Mouse (Mus musculus): ENCODE data around the gene Tnip2. TPM values are rescaled to one million over a fixed set of nuclear protein-coding genes. Genes with fewer than 3 reads are reported as not detected.
A peak's percentile ranks its signal among the peaks of the same experiment; 100 is the strongest.

Tnip2 gene
- 14.6 and 18.8 TPM in 2 replicates for polyA plus RNA-seq (2015; fragmentation: Nextera tagmentation; extraction: Ambion mirVana)

DNA sequence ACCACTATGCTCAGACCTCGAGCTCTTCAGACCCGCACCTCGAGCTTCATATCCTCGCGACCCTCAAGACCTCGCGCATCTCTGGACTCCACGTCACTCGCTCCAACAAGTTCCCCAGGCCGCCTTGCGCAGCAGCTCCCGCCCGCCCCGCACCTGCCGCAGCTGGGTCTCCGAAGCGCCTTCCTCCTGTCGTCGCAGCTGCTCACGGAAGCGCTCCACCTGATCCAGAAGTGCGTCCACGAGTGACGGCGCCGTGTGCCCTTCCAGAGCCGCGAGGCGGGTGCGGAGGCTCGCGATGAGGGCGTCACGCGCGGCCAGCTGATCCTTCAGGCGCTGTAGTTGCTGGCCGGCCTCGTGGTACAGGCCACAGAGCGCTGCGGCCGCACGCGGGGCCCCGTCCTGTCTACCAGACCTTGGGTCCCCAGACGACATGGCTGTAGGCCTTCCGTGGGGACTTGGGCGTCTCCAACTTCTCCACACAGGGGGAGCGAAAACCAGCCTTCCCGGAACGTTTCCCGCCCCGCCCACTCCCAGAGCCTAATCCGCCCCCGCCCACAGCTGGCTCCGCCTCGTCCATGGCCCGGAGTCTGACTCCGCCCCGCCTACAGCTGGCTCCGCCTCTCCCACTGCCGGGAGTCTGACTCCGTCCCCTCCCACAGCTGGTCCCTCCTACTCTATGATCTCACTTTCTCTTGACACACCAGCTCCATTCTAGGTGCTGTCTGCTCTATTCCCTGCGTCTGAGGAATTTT, at the start of gene Tnip2:
Tnip2 (minus strand) TSS at position 526 of the 752 bp plus-strand sequence.
- WGBS, result under 1% methylated on average over 64 of the region's 64 CpGs
- Histone ChIP-seq H3K4me3 (peak within 1 kb of the TSS; percentile 85), H3K36me3 (peaks cover 3% of the 10 kb centered on the region; the same call in 1 of the 2 replicates), H3K27ac (replicated peaks) (peak within 1 kb of the TSS; percentile 70), H3K4me1 (peaks cover 25% of the 10 kb centered on the region), H3K9me3 (no peaks in the 10 kb centered on the region), H3K9ac (peak within 1 kb of the TSS; percentile 94), H3K4me2 (peak within 1 kb of the TSS; percentile 93), H3K27me3 (replicated peaks) (no peaks in the 10 kb centered on the region)
- ATAC-seq (ENCODE audit: extremely low read depth, insufficient number of reproducible peaks, low FRiP score, low TSS enrichment), result peak; percentile 100

DNA sequence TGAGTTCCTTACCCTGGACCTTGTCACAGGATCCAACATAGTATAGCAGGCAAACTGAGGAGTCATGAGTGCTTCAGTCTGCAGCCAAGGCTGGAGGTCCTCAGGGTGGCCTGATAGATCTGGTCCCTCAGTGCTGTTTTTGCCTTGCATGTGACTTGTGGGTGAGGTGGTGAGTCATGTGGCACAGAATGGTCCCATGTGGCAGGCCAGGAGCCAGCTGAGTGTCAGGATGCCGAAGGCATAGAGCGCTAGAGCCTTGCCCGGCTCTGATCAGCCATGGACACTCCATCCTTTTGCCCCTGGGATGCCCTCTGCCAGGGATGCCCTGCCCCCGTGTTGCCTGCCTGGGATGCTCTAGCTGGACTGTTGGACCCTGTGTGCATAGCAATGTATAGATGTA, 38.0 kb upstream of the Tnip2 start:
- H3K27ac ChIP-seq (replicated peaks), result no peak overlapping the region
- no peak overlapping the region for H3K4me3 ChIP-seq
- WGBS, result 94% methylated on average over 4 of the region's 4 CpGs
- H3K36me3 ChIP-seq, result peaks cover 47% of the 10 kb centered on the region
- peaks cover 18% of the 10 kb centered on the region for H3K4me1 ChIP-seq
- H3K27me3 ChIP-seq (replicated peaks), result no peaks in the 10 kb centered on the region
- no peak for ATAC-seq (ENCODE audit: extremely low read depth, insufficient number of reproducible peaks, low FRiP score, low TSS enrichment)
- H3K4me2 ChIP-seq, result no peak overlapping the region
- no peaks in the 10 kb centered on the region for H3K9me3 ChIP-seq
- H3K9ac ChIP-seq, result no peak overlapping the region

DNA sequence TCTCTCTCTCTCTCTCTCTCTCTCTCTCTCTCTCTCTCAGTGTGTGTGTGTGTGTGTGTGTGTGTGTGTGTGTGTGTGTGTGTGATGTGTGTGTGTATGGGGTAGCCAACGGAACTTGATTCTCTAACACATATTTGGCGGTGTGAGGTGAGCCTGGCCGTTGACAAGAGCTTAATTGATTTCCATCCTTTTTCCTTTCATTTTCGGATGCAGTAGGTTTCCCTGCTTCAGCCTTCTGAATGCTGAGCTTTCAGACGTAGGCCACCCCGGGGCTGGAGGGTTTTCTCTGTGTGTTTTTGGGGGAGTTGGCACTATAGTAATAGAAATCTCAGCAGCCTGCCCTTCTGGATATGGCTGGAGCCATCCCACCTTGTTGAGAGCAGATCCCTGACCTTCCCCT, 36.5 kb upstream of the Tnip2 start:
- H3K27ac ChIP-seq (replicated peaks), result no peak overlapping the region
- H3K4me3 ChIP-seq, result peak overlapping the region; percentile 72
- H3K36me3 ChIP-seq, result peaks cover 32% of the 10 kb centered on the region
- no peaks in the 10 kb centered on the region for H3K27me3 ChIP-seq (replicated peaks)
- peaks cover 18% of the 10 kb centered on the region for H3K4me1 ChIP-seq
- peak overlapping the region; percentile 91 for H3K4me2 ChIP-seq
- 36% methylated on average over 6 of the region's 6 CpGs for WGBS
- no peaks in the 10 kb centered on the region for H3K9me3 ChIP-seq
- peak overlapping the region; percentile 81 for H3K9ac ChIP-seq
- no peak for ATAC-seq (ENCODE audit: extremely low read depth, insufficient number of reproducible peaks, low FRiP score, low TSS enrichment)

DNA sequence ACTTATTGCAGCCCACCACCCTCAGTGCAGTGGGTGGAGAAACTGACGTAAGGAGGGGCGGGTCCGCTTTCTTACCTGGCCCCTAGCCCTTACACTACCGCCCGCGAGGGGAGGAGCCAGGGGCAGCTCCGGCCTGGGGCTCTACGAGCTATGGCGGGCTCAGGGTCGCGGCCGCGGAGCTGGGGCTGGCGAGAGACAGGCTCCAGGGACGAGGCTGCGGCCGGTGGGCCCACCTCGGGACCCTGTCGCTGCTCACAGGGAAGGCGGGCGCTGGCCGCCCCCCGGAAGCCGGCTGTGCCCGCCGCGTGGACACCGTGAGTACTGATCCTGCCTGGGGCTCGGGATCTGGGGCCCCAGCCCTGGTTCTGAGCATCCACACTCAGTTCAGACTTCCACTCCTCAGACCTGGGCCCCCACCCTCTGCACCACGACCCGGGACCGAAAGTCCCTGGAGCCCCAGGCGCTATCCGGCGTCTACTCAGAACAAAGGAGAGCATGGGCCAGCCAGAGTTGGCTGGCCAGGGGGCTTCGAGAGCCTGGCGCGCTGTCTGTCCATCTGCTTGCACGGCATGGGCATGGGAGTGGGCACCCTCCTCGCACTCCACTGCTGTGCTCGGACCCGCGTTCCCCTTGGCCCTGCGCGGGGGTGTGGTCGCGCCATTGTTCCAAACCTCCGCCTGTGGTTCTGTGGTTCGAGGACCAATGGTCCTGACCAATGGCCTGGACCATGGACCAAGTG, 35.9 kb upstream of the Tnip2 start:
- peaks cover 18% of the 10 kb centered on the region for H3K4me1 ChIP-seq
- no peaks in the 10 kb centered on the region for H3K9me3 ChIP-seq
- H3K27ac ChIP-seq (replicated peaks), result no peak overlapping the region; the same call in 1 of the 2 replicates
- peaks cover 26% of the 10 kb centered on the region for H3K36me3 ChIP-seq
- ATAC-seq (ENCODE audit: extremely low read depth, insufficient number of reproducible peaks, low FRiP score, low TSS enrichment), result peak; percentile 53; the same call in 1 of the 2 replicates
- under 1% methylated on average over 49 of the region's 49 CpGs for WGBS
- peak overlapping the region; percentile 81 for H3K9ac ChIP-seq
- H3K4me3 ChIP-seq, result peak overlapping the region; percentile 72
- no peaks in the 10 kb centered on the region for H3K27me3 ChIP-seq (replicated peaks)
- H3K4me2 ChIP-seq, result peak overlapping the region; percentile 91

DNA sequence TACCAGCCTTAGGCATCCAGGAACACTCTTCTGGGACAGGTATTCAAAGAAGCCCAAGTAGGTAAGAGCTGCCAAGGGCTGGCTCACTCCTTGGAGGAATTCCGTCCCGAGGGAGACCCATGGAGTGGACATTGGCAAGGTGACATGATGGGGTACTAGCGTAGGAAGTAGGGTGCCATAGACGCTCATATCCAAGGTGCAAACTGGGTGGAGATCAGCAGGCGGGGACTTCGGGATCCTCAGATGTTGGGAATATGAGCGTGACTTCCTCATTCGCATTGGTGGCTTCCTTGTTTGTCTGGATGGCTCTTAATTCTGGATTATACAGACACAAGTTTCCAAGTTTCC, 35.3 kb upstream of the Tnip2 start:
- no peak for ATAC-seq (ENCODE audit: extremely low read depth, insufficient number of reproducible peaks, low FRiP score, low TSS enrichment)
- peaks cover 22% of the 10 kb centered on the region for H3K36me3 ChIP-seq
- H3K4me3 ChIP-seq, result peak overlapping the region; percentile 72
- 17% methylated on average over 8 of the region's 8 CpGs for WGBS
- peak overlapping the region; percentile 91 for H3K4me2 ChIP-seq
- H3K9ac ChIP-seq, result peak overlapping the region; percentile 81
- H3K27ac ChIP-seq (replicated peaks), result no peak overlapping the region
- H3K4me1 ChIP-seq, result peaks cover 18% of the 10 kb centered on the region
- H3K27me3 ChIP-seq (replicated peaks), result no peaks in the 10 kb centered on the region
- no peaks in the 10 kb centered on the region for H3K9me3 ChIP-seq

DNA sequence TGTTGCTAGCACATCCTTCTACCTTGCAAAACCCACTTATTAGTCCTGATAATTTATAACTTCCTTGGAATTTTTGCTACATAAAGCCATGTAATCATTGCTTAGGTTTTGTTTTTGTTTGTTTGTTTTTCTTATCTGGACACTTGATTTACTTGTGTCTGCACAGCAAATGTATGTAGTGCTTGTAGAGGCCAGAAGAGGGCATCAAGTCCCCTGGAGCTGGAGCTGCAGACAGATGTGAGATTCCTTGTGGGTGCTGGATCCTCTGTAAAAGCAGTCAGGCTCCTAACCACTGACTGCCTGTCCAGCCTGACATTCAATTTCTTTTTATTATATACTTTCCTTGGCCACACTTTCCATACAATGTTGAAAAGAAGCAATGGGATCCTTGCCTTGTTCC, 33.6 kb upstream of the Tnip2 start:
- H3K9me3 ChIP-seq, result no peaks in the 10 kb centered on the region
- ATAC-seq (ENCODE audit: extremely low read depth, insufficient number of reproducible peaks, low FRiP score, low TSS enrichment), result no peak
- H3K4me1 ChIP-seq, result peaks cover 23% of the 10 kb centered on the region
- H3K36me3 ChIP-seq, result peaks cover 11% of the 10 kb centered on the region
- H3K27me3 ChIP-seq (replicated peaks), result no peaks in the 10 kb centered on the region
- H3K27ac ChIP-seq (replicated peaks), result no peak overlapping the region
- no peak overlapping the region for H3K4me3 ChIP-seq
- no peak overlapping the region for H3K9ac ChIP-seq
- H3K4me2 ChIP-seq, result no peak overlapping the region

DNA sequence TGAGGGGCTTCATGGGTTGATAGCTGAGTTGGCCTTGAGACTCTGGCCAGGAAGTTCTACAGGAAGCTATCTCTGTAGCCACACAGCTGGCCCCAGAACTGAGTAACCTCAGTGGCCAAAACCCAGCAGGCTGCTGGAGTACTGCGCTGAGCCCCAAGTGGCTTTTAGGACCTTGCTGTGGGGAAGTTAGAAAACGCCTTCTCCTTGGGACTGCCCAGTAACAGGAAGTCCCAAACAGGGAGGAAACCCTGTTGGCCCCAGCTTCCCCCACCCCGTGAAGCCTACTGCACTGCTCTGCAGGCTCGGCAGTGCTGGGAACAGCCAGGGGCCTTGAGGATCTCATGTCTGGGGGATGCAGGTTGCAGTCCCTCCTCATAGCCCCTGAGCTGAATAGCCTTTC, 29.3 kb upstream of the Tnip2 start:
- Histone ChIP-seq H3K27ac (replicated peaks) (no peak overlapping the region), H3K4me1 (0 out of 2 replicates have a peak, but pooled peaks cover 4% of the 10 kb centered on the region), H3K27me3 (replicated peaks) (no peaks in the 10 kb centered on the region; the same call in 1 of the 2 replicates), H3K36me3 (no peaks in the 10 kb centered on the region), H3K4me2 (no peak overlapping the region), H3K9me3 (no peaks in the 10 kb centered on the region), H3K4me3 (no peak overlapping the region), H3K9ac (no peak overlapping the region)
- WGBS, result 48% methylated on average over 4 of the region's 4 CpGs
- ATAC-seq (ENCODE audit: extremely low read depth, insufficient number of reproducible peaks, low FRiP score, low TSS enrichment), result no peak

DNA sequence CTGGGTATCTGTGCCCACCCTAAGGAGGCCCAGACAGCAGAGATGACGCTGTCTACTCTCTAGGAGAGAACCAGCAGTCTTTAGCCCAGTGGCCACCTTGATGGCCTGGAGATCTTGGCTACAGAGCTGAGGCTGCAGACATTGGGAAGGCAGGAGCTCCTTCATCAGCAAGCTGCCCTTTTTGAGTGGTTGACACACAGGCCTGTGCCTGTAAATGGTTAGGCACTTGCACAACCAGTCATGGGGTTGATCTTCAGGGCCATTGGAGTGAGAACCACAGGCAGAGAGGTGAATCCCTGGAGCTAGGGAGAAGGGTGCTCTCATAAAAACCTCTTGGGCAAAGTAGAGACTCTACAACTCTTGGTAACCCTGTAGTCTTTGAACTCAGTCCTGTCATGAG, 28.4 kb upstream of the Tnip2 start:
- H3K27ac ChIP-seq (replicated peaks), result no peak overlapping the region
- H3K27me3 ChIP-seq (replicated peaks), result no peaks in the 10 kb centered on the region; the same call in 1 of the 2 replicates
- H3K4me2 ChIP-seq, result no peak overlapping the region
- H3K36me3 ChIP-seq, result no peaks in the 10 kb centered on the region
- no peak for ATAC-seq (ENCODE audit: extremely low read depth, insufficient number of reproducible peaks, low FRiP score, low TSS enrichment)
- H3K9me3 ChIP-seq, result no peaks in the 10 kb centered on the region
- 65% methylated on average over 1 of the region's 1 CpGs for WGBS
- no peak overlapping the region for H3K4me3 ChIP-seq
- 0 out of 2 replicates have a peak, but pooled peaks cover 4% of the 10 kb centered on the region for H3K4me1 ChIP-seq
- no peak overlapping the region for H3K9ac ChIP-seq

DNA sequence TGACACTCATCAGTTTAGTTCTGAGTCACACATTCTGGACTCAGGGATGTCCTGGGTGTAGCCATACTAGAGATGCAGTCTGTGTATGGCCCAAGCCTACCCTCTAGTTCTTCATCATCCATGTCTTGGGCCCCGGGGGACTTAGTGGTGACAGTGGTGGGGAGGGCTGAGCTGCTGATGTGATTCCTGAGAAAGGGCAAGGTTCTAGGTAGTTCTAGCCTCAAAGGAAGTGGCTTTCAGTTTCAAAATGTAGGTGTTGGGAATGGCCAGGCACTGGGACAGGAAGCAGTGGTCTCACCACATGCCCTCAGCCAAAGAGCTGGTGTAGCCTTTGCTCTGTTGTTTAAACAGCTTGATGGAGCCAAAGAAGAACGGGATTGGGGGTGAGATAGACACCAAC, 25.3 kb upstream of the Tnip2 start:
- no peaks in the 10 kb centered on the region for H3K36me3 ChIP-seq
- H3K9ac ChIP-seq, result no peak overlapping the region
- H3K4me1 ChIP-seq, result peaks cover 9% of the 10 kb centered on the region
- H3K27ac ChIP-seq (replicated peaks), result no peak overlapping the region
- WGBS, result 88% methylated on average over 2 of the region's 2 CpGs
- H3K27me3 ChIP-seq (replicated peaks), result no peaks in the 10 kb centered on the region; the same call in 1 of the 2 replicates
- H3K4me3 ChIP-seq, result no peak overlapping the region
- no peaks in the 10 kb centered on the region for H3K9me3 ChIP-seq
- no peak for ATAC-seq (ENCODE audit: extremely low read depth, insufficient number of reproducible peaks, low FRiP score, low TSS enrichment)
- H3K4me2 ChIP-seq, result no peak overlapping the region

DNA sequence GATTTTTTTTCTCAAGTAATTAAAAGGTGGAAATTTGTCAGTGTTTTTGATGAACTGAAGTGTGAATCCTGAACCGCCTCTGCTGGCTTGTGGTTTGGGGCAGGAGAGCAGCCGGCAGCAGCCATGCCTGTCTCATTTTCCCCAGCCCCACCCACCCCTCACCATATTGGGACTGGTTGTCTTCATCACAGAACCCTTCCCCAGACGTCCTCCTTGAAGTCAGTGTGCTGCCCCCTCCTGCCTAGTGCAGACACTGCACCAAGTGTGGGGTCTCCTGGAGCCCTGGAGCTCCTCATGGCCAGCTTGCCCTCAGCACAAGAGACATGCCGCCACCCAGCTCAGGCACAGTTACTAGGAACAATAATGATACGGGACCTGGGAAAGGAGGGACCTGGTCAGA, 24.7 kb upstream of the Tnip2 start:
- ATAC-seq (ENCODE audit: extremely low read depth, insufficient number of reproducible peaks, low FRiP score, low TSS enrichment), result no peak
- Histone ChIP-seq H3K27ac (replicated peaks) (no peak overlapping the region), H3K27me3 (replicated peaks) (no peaks in the 10 kb centered on the region; the same call in 1 of the 2 replicates), H3K4me2 (no peak overlapping the region), H3K36me3 (no peaks in the 10 kb centered on the region), H3K9me3 (no peaks in the 10 kb centered on the region), H3K4me3 (no peak overlapping the region), H3K4me1 (peaks cover 15% of the 10 kb centered on the region), H3K9ac (no peak overlapping the region)
- WGBS, result 35% methylated on average over 5 of the region's 5 CpGs

DNA sequence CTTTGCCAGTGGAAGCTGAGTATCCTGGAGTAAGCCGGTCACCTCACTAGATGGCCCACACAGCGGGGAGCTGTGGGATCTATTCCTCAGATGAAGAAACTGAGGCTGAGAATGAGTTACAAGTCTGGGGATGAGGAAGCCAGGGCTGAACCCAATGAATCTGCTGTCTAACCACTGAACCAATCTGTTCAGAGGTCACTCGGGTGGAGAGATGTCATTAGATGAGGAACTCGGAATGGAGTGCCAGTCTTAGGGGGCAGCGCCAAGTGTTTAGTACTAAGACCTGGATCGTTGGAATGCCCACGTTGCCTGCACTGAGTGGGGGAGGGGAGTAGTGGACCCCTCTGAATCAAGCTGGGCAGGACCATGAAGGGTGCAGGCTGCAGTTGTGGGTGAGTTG, 24.3 kb upstream of the Tnip2 start:
- Histone ChIP-seq H3K4me3 (no peak overlapping the region), H3K27ac (replicated peaks) (no peak overlapping the region), H3K9ac (no peak overlapping the region), H3K27me3 (replicated peaks) (no peaks in the 10 kb centered on the region; the same call in 1 of the 2 replicates), H3K36me3 (no peaks in the 10 kb centered on the region), H3K4me2 (no peak overlapping the region), H3K9me3 (no peaks in the 10 kb centered on the region), H3K4me1 (peaks cover 16% of the 10 kb centered on the region)
- ATAC-seq (ENCODE audit: extremely low read depth, insufficient number of reproducible peaks, low FRiP score, low TSS enrichment), result no peak
- 69% methylated on average over 7 of the region's 7 CpGs for WGBS

Measured in heart, embryonic 13.5 days (tissue).